Mouse (Mus musculus) layer of hippocampus, adult 18-20 months (tissue): Measurements from ENCODE around the gene Plekhh2. TPM values are rescaled to one million over a fixed set of nuclear protein-coding genes. Genes with fewer than 3 reads are reported as not detected.

Source experiments
- DNase-seq, 2 experiments: peaks; one replicate each; pipeline ENCODE4 v3.0.0; 2022; ENCODE audit warnings: low spot score in 2 of 2
- total RNA-seq, 2 experiments: library from RNA; stranded (reverse); gene quantifications; 2 replicates each; pipeline ENCODE4 v1.2.3; 2021

Plekhh2 gene
- total RNA-seq, 2 experiments from 2014 or later = 5.0 to 5.9 TPM

- DNase-seq = no peak
These were observed 58.1 kb downstream of the Plekhh2 start for GRCm38 (mm10) chr17:84569770-84570169.

- peak in 1 of 2 experiments; percentile 39 for DNase-seq
These were observed 59.9 kb downstream of the Plekhh2 start for GRCm38 (mm10) chr17:84571629-84572028.

- no peak for DNase-seq
These were observed 61.6 kb downstream of the Plekhh2 start for GRCm38 (mm10) chr17:84573305-84573704.

- no peak for DNase-seq
These were observed 62.2 kb downstream of the Plekhh2 start for GRCm38 (mm10) chr17:84573940-84574339.

GRCm38 (mm10) chr17:84575108-84575507, 63.4 kb downstream of the Plekhh2 start:
- DNase-seq = no peak

- DNase-seq = no peak
These were observed 65.1 kb downstream of the Plekhh2 start for GRCm38 (mm10) chr17:84576621-84577293.

GRCm38 (mm10) chr17:84579249-84579648, 67.6 kb downstream of the Plekhh2 start:
- no peak for DNase-seq

GRCm38 (mm10) chr17:84579817-84580216, 68.1 kb downstream of the Plekhh2 start:
- DNase-seq = no peak

GRCm38 (mm10) chr17:84580821-84581220, 69.1 kb downstream of the Plekhh2 start:
- DNase-seq = no peak

- DNase-seq = no peak
These were observed 70.2 kb downstream of the Plekhh2 start for GRCm38 (mm10) chr17:84581740-84582414.

GRCm38 (mm10) chr17:84584107-84584506, 72.4 kb downstream of the Plekhh2 start:
- no peak for DNase-seq

- DNase-seq = peak; percentile 56 to 75
These were observed 73.4 kb downstream of the Plekhh2 start for GRCm38 (mm10) chr17:84585104-84585503.

- no peak for DNase-seq
These were observed 78.4 kb downstream of the Plekhh2 start for GRCm38 (mm10) chr17:84590065-84590464.

- DNase-seq = no peak
These were observed 79.9 kb downstream of the Plekhh2 start for GRCm38 (mm10) chr17:84591431-84592150.

- DNase-seq = no peak
These were observed 84.3 kb downstream of the Plekhh2 start for GRCm38 (mm10) chr17:84596015-84596441.

- no peak for DNase-seq
These were observed 84.8 kb downstream of the Plekhh2 start for GRCm38 (mm10) chr17:84596501-84596900.

- no peak for DNase-seq
These were observed 86.2 kb downstream of the Plekhh2 start for GRCm38 (mm10) chr17:84597859-84598258.

GRCm38 (mm10) chr17:84598928-84599327, 87.2 kb downstream of the Plekhh2 start:
- no peak for DNase-seq

GRCm38 (mm10) chr17:84600051-84600983, 88.6 kb downstream of the Plekhh2 start:
- no peak for DNase-seq

GRCm38 (mm10) chr17:84601805-84602204, 90.1 kb downstream of the Plekhh2 start:
- DNase-seq = peak; percentile 35 to 69

GRCm38 (mm10) chr17:84603202-84603627, 91.5 kb downstream of the Plekhh2 start:
- DNase-seq = no peak
